Mouse (Mus musculus) thymus, adult 2 months (tissue): Measurements from ENCODE around the gene Usp10. TPM values are rescaled to one million over a fixed set of nuclear protein-coding genes. Genes with fewer than 3 reads are reported as not detected.

Source experiments
- DNase-seq: peaks from one replicate; pipeline ENCODE4 v3.0.0; 2021
- H3K27ac ChIP-seq: fragments of 200-500 bp; 2 replicates; pipeline ENCODE4 v1.5.1; 2012; ENCODE audit warnings: low read length, control low read depth; ENCODE audit not compliant: control insufficient read depth, insufficient read depth
- H3K27me3 ChIP-seq: fragments of 200-500 bp; 2 replicates; pipeline ENCODE4 v1.6.1; 2012; ENCODE audit warnings: mild to moderate bottlenecking, low read length, moderate library complexity, mixed read lengths; ENCODE audit not compliant: control insufficient read depth, insufficient read depth
- H3K36me3 ChIP-seq: fragments of 200-500 bp; 2 replicates; pipeline ENCODE4 v1.6.1; 2012; ENCODE audit warnings: mild to moderate bottlenecking, low read length, moderate library complexity; ENCODE audit not compliant: control insufficient read depth, insufficient read depth
- H3K4me1 ChIP-seq: fragments of 200-500 bp; replicated peaks from 2 replicates; pipeline ENCODE4 v1.6.1; 2012; ENCODE audit warnings: low read length; ENCODE audit not compliant: control insufficient read depth, insufficient read depth
- H3K4me3 ChIP-seq: fragments of 200-500 bp; 2 replicates; pipeline ENCODE4 v1.5.1; 2012; ENCODE audit warnings: mild to moderate bottlenecking, low read length, control low read depth, moderate library complexity; ENCODE audit not compliant: control insufficient read depth, insufficient read depth
- CTCF ChIP-seq: fragments of 200-500 bp; IDR thresholded peaks from 2 replicates; pipeline ENCODE4 v1.5.1; 2012; ENCODE audit warnings: mild to moderate bottlenecking, control low read depth, low read length, moderate library complexity, borderline replicate concordance; ENCODE audit not compliant: control insufficient read depth, poor library complexity, insufficient read depth; ENCODE audit errors: extremely low read depth
- POLR2A ChIP-seq: fragments of 200-500 bp; IDR thresholded peaks from 2 replicates; pipeline ENCODE4 v1.6.1; 2012; ENCODE audit warnings: mild to moderate bottlenecking, low read length, control low read depth, moderate library complexity; ENCODE audit not compliant: control insufficient read depth, poor library complexity, insufficient read depth; ENCODE audit errors: extremely low read depth
- WGBS: fragments of 180-500 bp; shearing (Covaris S2); methylation state at CpG from one replicate; pipeline ENCODE4 v1.1.7; 2018; 5-methylcytosine and 5-hydroxymethylcytosine counted together
- polyA plus RNA-seq: library from polyadenylated mRNA; depleted of rRNA; stranded (reverse); fragments of >200 nt; gene quantifications from 2 replicates; pipeline ENCODE4 v1.2.3, GENCODE M21; 2012

Usp10 gene
- polyA plus RNA-seq, 1 experiment: 126 TPM

GRCm38 (mm10) chr8:119914161-119914560 is 4.0 kb downstream of the Usp10 start:
- no peaks in the 10 kb centered on the region for H3K36me3 ChIP-seq
- no peak overlapping the region for H3K4me3 ChIP-seq
- TF ChIP-seq CTCF (no peak), POLR2A (no peak)
- peaks cover 20% of the 10 kb centered on the region for H3K4me1 ChIP-seq
- H3K27me3 ChIP-seq: no peaks in the 10 kb centered on the region
- 0 out of 2 replicates have a peak overlapping the region, but pooled peaks have one; percentile 7 for H3K27ac ChIP-seq
- WGBS: 9% methylated on average over 2 of the region's 2 CpGs
- DNase-seq: no peak

- H3K27ac ChIP-seq: no peak overlapping the region
- TF ChIP-seq POLR2A (no peak), CTCF (no peak)
- WGBS: 92% methylated on average over 4 of the region's 4 CpGs
Observed at GRCm38 (mm10) chr8:119915298-119915697, 5.1 kb downstream of the Usp10 start.

GRCm38 (mm10) chr8:119916237-119916892 is 6.2 kb downstream of the Usp10 start:
- no peak overlapping the region for H3K4me3 ChIP-seq
- 94% methylated on average over 16 of the region's 16 CpGs for WGBS

More at GRCm38 (mm10) chr8:119915298-119915697, 5.1 kb downstream of the Usp10 start:
- no peak for DNase-seq
- Histone ChIP-seq H3K36me3 (no peaks in the 10 kb centered on the region), H3K27me3 (no peaks in the 10 kb centered on the region), H3K4me1 (peaks cover 20% of the 10 kb centered on the region), H3K4me3 (no peak overlapping the region)

GRCm38 (mm10) chr8:119917415-119917814 is 7.3 kb downstream of the Usp10 start:
- Histone ChIP-seq H3K36me3 (no peaks in the 10 kb centered on the region), H3K4me3 (no peak overlapping the region), H3K27me3 (no peaks in the 10 kb centered on the region), H3K4me1 (peaks cover 19% of the 10 kb centered on the region), H3K27ac (no peak overlapping the region)
- DNase-seq: no peak
- no peak for TF ChIP-seq POLR2A
- TF ChIP-seq CTCF: no peak
- WGBS: 92% methylated on average over 3 of the region's 3 CpGs

More at GRCm38 (mm10) chr8:119916237-119916892, 6.2 kb downstream of the Usp10 start:
- peaks cover 20% of the 10 kb centered on the region for H3K4me1 ChIP-seq
- DNase-seq: no peak
- TF ChIP-seq CTCF (no peak), POLR2A (no peak)
- H3K27me3 ChIP-seq: no peaks in the 10 kb centered on the region
- no peaks in the 10 kb centered on the region for H3K36me3 ChIP-seq
- no peak overlapping the region for H3K27ac ChIP-seq

- H3K4me1 ChIP-seq: peaks cover 16% of the 10 kb centered on the region
- DNase-seq: no peak
- no peaks in the 10 kb centered on the region for H3K36me3 ChIP-seq
- H3K4me3 ChIP-seq: no peak overlapping the region
- H3K27ac ChIP-seq: no peak overlapping the region
- no peak for TF ChIP-seq POLR2A
- no peak for TF ChIP-seq CTCF
- H3K27me3 ChIP-seq: no peaks in the 10 kb centered on the region
- 72% methylated on average over 1 of the region's 1 CpGs for WGBS
Observed at GRCm38 (mm10) chr8:119918155-119918567, 8.0 kb downstream of the Usp10 start.

- TF ChIP-seq POLR2A (no peak), CTCF (no peak)
- no peaks in the 10 kb centered on the region for H3K27me3 ChIP-seq
- H3K4me1 ChIP-seq: no peaks in the 10 kb centered on the region
- 94% methylated on average over 5 of the region's 5 CpGs for WGBS
- H3K36me3 ChIP-seq: no peaks in the 10 kb centered on the region
- no peak for DNase-seq
- H3K4me3 ChIP-seq: no peak overlapping the region
- H3K27ac ChIP-seq: no peak overlapping the region
Observed at GRCm38 (mm10) chr8:119923259-119923658, 13.1 kb downstream of the Usp10 start.
